Mouse (Mus musculus): Measurements from ENCODE around the gene Atg10.

DNA sequence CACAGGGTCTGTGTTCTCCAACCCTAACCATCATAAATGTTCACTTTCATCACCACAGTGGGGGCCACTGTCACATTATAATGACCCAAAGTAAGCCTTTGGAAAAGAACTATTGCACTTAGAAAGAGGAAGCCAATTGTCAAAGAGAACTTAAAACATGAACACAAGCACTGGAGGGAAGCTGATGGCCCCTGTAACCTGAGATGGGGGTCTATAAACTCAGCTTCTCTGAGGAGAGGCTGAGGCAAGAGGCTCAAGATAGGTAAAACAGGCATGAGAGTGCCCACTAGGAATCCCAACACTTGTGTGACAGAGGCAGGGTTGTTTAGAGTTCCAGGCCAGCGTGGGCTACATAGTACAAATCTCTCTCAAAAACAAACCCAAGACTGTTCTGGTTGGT, 705 bp downstream of the Atg10 start:
- TF ChIP-seq CTCF (conservative IDR thresholded peaks at IDR 0.05; ENCODE audit: low read length) (no peak), NANOG (IDR thresholded peaks at IDR 0.05; ENCODE audit: borderline replicate concordance, low read length) (peak; percentile 33; the same call in 1 of the 2 replicates), POU5F1 (IDR thresholded peaks at IDR 0.05; ENCODE audit: borderline replicate concordance, low read length) (no peak)

Measured in E14TG2a.4 (cell line).